Mouse (Mus musculus) cerebellum, adult 2 months (tissue): ENCODE measurements around the gene Galnt6. TPM values are rescaled to one million over a fixed set of nuclear protein-coding genes. Genes with fewer than 3 reads are reported as not detected.
"Not testable (repeated sequence)": the region's sequence is repeated elsewhere in the genome, so short reads cannot be mapped to it uniquely, and the experiment has no call there.

Source experiments
- DNase-seq, 2 experiments: peaks; one replicate each; pipeline ENCODE4 v3.0.0; 2021
- H3K27ac ChIP-seq: fragments of 200-500 bp; 2 replicates; pipeline ENCODE4 v1.5.1; 2012; ENCODE audit warnings: low read length, control low read depth, inconsistent platforms; ENCODE audit not compliant: insufficient read depth
- H3K27me3 ChIP-seq: fragments of 200-500 bp; 2 replicates; pipeline ENCODE4 v1.6.1; 2012; ENCODE audit warnings: inconsistent platforms, mild to moderate bottlenecking, low read length, moderate library complexity; ENCODE audit not compliant: control insufficient read depth, insufficient read depth
- H3K4me1 ChIP-seq: fragments of 200-500 bp; 2 replicates; pipeline ENCODE4 v1.6.1; 2011; ENCODE audit warnings: low read length; ENCODE audit not compliant: control insufficient read depth, insufficient read depth
- H3K4me3 ChIP-seq: fragments of 200-500 bp; replicated peaks from 2 replicates; pipeline ENCODE3; 2011; ENCODE audit warnings: mild to moderate bottlenecking, low read depth, low read length, control low read depth; ENCODE audit not compliant: insufficient read depth
- CTCF ChIP-seq: fragments of 200-500 bp; IDR thresholded peaks from 2 replicates; pipeline ENCODE4 v1.5.1; 2011; ENCODE audit warnings: low read depth, mild to moderate bottlenecking, control low read depth, low read length, moderate library complexity, borderline replicate concordance; ENCODE audit not compliant: insufficient read depth
- POLR2A ChIP-seq: fragments of 200-500 bp; IDR thresholded peaks from 2 replicates; pipeline ENCODE4 v1.6.1; 2011; ENCODE audit warnings: low read length, control low read depth, borderline replicate concordance; ENCODE audit not compliant: insufficient read depth
- WGBS: fragments of 180-500 bp; shearing (Covaris S2); methylation state at CpG from one replicate; pipeline ENCODE4 v1.1.7; 2018; 5-methylcytosine and 5-hydroxymethylcytosine counted together
- polyA plus RNA-seq: library from polyadenylated mRNA; depleted of rRNA; stranded (reverse); fragments of >200 nt; gene quantifications from 2 replicates; pipeline ENCODE4 v1.2.3, GENCODE M21; 2012; rRNA removed

Galnt6 gene
- 9.0 and 13.1 TPM in 2 replicates for polyA plus RNA-seq

- TF ChIP-seq POLR2A (no peak), CTCF (no peak)
- WGBS, result 6% methylated on average over 57 of the region's 57 CpGs
- peak within 1 kb of the TSS; percentile 2 for H3K4me3 ChIP-seq
- H3K27me3 ChIP-seq, result peaks cover 4% of the 10 kb centered on the region; the same call in 1 of the 2 replicates
- no peaks in the 10 kb centered on the region; the same call in 1 of the 2 replicates for H3K4me1 ChIP-seq
- DNase-seq, result peak in 1 of 2 experiments; percentile 15
- no peak within 1 kb of the TSS for H3K27ac ChIP-seq
Measured at GRCm38 (mm10) chr15:100729281-100729985, at the start of gene Galnt6. Gene Galnt6 (minus strand): TSS chr15:100729376.

DNA sequence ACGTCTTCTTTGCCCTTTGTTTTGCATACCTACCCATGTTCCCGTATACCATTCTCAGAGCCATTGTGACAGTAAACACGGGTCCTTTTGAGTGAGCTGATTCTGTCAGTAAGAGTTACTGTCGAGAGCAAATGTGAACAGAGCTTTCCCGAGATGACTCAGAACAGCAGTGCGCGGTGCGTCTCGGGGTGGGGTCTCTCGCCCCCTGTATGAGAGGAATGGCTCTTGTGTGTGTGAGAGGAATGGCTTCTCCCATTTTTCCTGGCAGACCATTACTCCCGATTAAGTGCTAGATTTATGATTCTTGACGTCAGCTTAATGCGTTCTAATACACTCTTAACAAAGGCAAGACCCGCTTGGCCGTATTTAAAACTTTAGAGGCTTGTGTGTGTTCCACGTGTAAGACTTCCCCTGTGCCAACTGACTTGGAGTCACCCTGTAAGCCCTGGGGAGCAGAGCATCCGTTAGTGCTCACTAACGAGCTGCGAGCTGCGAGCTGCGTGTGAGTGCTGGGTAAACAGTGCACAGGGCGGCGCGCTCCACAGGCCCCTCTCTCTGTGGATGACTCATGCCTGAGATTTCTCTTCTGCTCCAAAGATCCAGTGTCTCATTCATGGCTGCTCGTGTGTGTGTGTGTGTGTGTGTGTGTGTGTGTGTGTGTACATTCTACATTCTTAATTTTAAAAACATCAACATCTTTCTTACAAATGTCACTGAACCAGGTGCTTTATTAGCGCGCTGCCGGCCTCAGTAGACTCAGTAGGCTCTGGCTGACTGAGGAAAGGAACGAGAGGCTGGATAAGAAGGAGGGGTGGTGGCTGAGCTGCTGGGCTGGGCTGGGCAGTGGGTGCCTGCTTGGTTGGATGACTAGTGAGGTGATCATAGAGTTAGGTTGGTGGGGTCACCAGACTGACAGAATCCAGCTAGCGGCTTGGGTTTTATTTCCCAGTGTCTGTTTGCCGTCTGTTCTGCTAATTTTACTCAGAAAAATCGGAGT lies 48.1 kb upstream of the Galnt6 start:
- Histone ChIP-seq H3K4me1 (no peaks in the 10 kb centered on the region), H3K27ac (no peak overlapping the region), H3K4me3 (no peak overlapping the region), H3K27me3 (no peaks in the 10 kb centered on the region)
- TF ChIP-seq POLR2A (no peak), CTCF (no peak)
- 67% methylated on average over 32 of the region's 32 CpGs for WGBS
- peak; percentile 16 to 22 for DNase-seq

GRCm38 (mm10) chr15:100776424-100776823 lies 47.2 kb upstream of the Galnt6 start:
- H3K27me3 ChIP-seq, result no peaks in the 10 kb centered on the region
- H3K4me3 ChIP-seq, result no peak overlapping the region
- H3K27ac ChIP-seq, result no peak overlapping the region
- WGBS, result 83% methylated on average over 3 of the region's 3 CpGs
- no peaks in the 10 kb centered on the region for H3K4me1 ChIP-seq
- no peak for TF ChIP-seq CTCF
- TF ChIP-seq POLR2A, result no peak
- DNase-seq, result no peak

DNA sequence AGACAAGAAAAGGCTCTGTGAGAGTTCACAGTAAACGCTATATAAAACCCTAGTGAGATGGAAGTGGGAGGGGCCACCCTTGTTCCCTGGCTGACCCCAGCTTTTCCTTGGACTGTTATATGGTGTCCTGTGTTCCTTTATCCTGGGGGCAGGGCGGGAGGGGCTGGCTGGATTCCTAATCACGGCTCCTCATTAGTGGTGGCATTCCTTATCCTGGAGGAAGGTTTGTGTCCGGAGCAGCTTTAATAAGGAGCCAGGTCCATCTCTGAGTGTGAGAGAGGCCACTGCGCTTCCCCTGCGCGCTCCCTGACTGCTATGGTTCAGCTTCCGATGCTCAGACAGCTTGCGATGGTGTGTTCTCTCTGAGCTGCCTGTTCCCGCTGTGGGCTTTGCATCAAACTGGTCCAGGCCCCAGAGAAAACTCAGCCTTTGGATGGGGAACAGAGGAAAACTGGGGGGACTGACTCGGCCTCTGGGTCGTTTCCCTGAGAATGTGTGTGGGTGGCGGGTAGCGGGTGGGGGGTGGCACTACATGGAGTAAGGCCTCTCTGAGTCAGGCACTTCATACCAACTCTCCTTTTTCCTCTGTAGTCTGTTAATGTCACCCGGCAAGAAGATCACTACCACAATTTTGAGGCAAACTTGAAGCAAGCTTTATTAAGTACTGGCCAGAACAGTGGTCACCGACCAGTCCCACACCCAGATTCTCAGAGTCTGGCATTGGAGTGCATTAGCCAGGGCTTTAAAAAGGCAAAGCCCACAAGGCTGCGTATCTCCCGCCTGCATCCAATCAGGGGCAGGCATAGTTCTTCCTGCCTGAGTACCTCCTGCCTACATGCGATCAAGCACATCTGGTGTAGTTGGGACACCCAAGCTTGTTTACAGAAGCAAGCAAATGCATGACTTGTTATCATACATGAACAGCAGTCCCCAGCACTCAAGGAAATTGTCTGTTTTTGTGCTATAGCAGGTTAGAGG lies 46.3 kb upstream of the Galnt6 start:
- no peak for DNase-seq
- Histone ChIP-seq H3K27me3 (no peaks in the 10 kb centered on the region), H3K4me1 (no peaks in the 10 kb centered on the region), H3K27ac (no peak overlapping the region), H3K4me3 (no peak overlapping the region)
- WGBS, result 74% methylated on average over 19 of the region's 19 CpGs
- TF ChIP-seq POLR2A (no peak), CTCF (no peak)

DNA sequence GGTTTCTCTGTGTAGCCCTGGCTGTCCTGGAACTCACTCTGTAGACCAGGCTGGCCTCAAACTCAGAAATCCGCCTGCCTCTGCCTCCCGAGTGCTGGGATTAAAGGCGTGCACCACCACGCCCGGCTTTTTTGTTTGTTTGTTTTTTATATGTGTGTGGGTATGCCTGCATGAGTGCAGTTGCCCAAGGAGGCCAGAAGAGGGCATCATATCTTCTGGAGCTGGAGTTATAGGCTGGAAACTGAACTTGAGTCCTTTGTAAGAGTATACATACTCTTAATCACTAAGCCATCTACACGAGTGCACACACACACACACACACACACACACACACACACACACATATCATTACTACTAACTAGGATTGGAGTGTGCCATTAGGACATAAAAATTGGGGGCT lies 44.7 kb upstream of the Galnt6 start:
- not testable (repeated sequence) for H3K27ac ChIP-seq, H3K4me3 ChIP-seq, H3K27me3 ChIP-seq, DNase-seq, H3K4me1 ChIP-seq
- WGBS, result 90% methylated on average over 6 of the region's 6 CpGs

GRCm38 (mm10) chr15:100772685-100773084 lies 43.5 kb upstream of the Galnt6 start:
- H3K4me1 ChIP-seq, result no peaks in the 10 kb centered on the region
- TF ChIP-seq CTCF (no peak), POLR2A (no peak)
- H3K27ac ChIP-seq, result no peak overlapping the region
- H3K4me3 ChIP-seq, result no peak overlapping the region
- DNase-seq, result no peak
- WGBS, result 88% methylated on average over 4 of the region's 4 CpGs
- H3K27me3 ChIP-seq, result no peaks in the 10 kb centered on the region

- Histone ChIP-seq H3K4me3 (no peak overlapping the region), H3K27me3 (no peaks in the 10 kb centered on the region), H3K27ac (no peak overlapping the region), H3K4me1 (no peaks in the 10 kb centered on the region)
- DNase-seq, result no peak
- TF ChIP-seq POLR2A (no peak), CTCF (no peak)
- WGBS, result 95% methylated on average over 5 of the region's 5 CpGs
Measured at GRCm38 (mm10) chr15:100770338-100770737, 41.2 kb upstream of the Galnt6 start.

- not testable (repeated sequence) for DNase-seq, H3K27ac ChIP-seq, H3K4me3 ChIP-seq, H3K4me1 ChIP-seq, H3K27me3 ChIP-seq
- 93% methylated on average over 4 of the region's 4 CpGs for WGBS
Measured at GRCm38 (mm10) chr15:100769023-100769422, 39.8 kb upstream of the Galnt6 start.
